Mouse (Mus musculus): ENCODE measurements around the gene Dcakd. TPM values are rescaled to one million over a fixed set of nuclear protein-coding genes. Genes with fewer than 3 reads are reported as not detected.

Dcakd gene
- polyA plus RNA-seq, 1 experiment from 2014 or later, result 36.8 TPM

GRCm38 (mm10) chr11:103043982-103044381 lies 15.8 kb upstream of the Dcakd start:
- no peak for DNase-seq (ENCODE audit: low spot score)
- Histone ChIP-seq H3K4me3 (ENCODE audit: low read depth, low read length) (no peak overlapping the region), H3K27me3 (ENCODE audit: control insufficient read depth, insufficient read depth, low read length) (no peaks in the 10 kb centered on the region), H3K9ac (ENCODE audit: low read length) (no peak overlapping the region), H3K4me1 (replicated peaks; ENCODE audit: control insufficient read depth, insufficient read depth) (no peaks in the 10 kb centered on the region), H3K27ac (replicated peaks) (no peak overlapping the region), H3K36me3 (ENCODE audit: control insufficient read depth, insufficient read depth, low read length) (peaks cover 17% of the 10 kb centered on the region), H3K4me2 (replicated peaks; ENCODE audit: low read depth) (no peak overlapping the region), H3K9me3 (ENCODE audit: control insufficient read depth, low read length) (no peaks in the 10 kb centered on the region)
- WGBS, result 89% methylated on average over 3 of the region's 3 CpGs
- ATAC-seq (ENCODE audit: low FRiP score, low TSS enrichment), result no peak
- TF ChIP-seq EP300 (optimal IDR thresholded peaks at IDR 0.05), result no peak

DNA sequence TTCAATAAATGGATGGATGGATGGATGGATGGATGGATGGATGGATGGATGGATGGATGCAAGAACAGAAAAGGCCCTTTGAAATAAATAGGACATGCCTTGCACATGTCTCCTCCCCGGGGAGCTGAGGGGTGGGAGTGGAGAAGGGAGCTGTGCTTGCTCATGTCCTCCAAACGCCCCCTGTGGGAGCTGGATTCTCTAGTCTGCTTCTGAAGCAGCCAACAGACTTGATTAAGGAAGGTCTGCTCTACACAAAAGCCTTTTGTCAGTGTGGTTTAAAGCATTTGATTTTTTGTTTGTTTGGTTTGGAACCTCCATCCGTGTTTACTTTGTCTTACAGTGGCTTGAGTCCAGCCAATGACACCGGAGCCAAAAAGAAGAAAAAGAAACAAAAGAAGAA lies 14.7 kb upstream of the Dcakd start:
- DNase-seq (ENCODE audit: low spot score), result no peak
- no peak for ATAC-seq (ENCODE audit: low FRiP score, low TSS enrichment)
- Histone ChIP-seq H3K9ac (ENCODE audit: low read length) (no peak overlapping the region), H3K27me3 (ENCODE audit: control insufficient read depth, insufficient read depth, low read length) (no peaks in the 10 kb centered on the region), H3K4me3 (ENCODE audit: low read depth, low read length) (no peak overlapping the region), H3K27ac (replicated peaks) (no peak overlapping the region), H3K4me1 (replicated peaks; ENCODE audit: control insufficient read depth, insufficient read depth) (no peaks in the 10 kb centered on the region), H3K36me3 (ENCODE audit: control insufficient read depth, insufficient read depth, low read length) (peaks cover 17% of the 10 kb centered on the region), H3K4me2 (replicated peaks; ENCODE audit: low read depth) (no peak overlapping the region), H3K9me3 (ENCODE audit: control insufficient read depth, low read length) (no peaks in the 10 kb centered on the region)
- 49% methylated on average over 4 of the region's 4 CpGs for whole genome bisulfite sequencing
- no peak for TF ChIP-seq EP300 (optimal IDR thresholded peaks at IDR 0.05)
- peak; percentile 16; the same call in 1 of the 2 replicates for TF ChIP-seq CTCF (IDR thresholded peaks at IDR 0.05; ENCODE audit: low read depth)

DNA sequence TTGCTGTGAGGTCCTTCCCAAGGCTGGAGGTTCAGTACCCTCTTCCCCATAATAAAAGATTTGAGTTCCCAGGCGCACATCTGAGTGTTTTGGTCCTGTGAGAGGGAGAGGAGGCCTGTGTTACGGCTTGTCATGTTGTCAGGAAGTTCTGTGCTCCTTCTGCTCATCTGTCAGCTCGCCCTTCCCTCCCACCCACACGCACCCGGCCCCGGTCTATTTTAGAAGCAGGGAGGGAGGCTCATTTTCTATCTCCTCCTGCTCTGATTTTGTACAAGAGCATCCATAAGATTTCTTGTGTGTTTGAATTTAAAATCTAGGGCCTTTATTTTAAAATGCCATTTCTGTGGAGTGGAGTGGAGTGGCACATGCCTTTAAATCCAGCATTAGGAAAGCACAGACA lies 9.9 kb upstream of the Dcakd start:
- no peak for TF ChIP-seq EP300 (optimal IDR thresholded peaks at IDR 0.05)
- no peaks in the 10 kb centered on the region for H3K27me3 ChIP-seq (ENCODE audit: control insufficient read depth, insufficient read depth, low read length)
- H3K4me1 ChIP-seq (replicated peaks; ENCODE audit: control insufficient read depth, insufficient read depth), result no peaks in the 10 kb centered on the region
- H3K27ac ChIP-seq (replicated peaks), result no peak overlapping the region
- 85% methylated on average over 6 of the region's 6 CpGs for WGBS
- ATAC-seq (ENCODE audit: low FRiP score, low TSS enrichment) (no peak), DNase-seq (ENCODE audit: low spot score) (no peak)
- H3K9me3 ChIP-seq (ENCODE audit: control insufficient read depth, low read length), result no peaks in the 10 kb centered on the region
- H3K4me2 ChIP-seq (replicated peaks; ENCODE audit: low read depth), result no peak overlapping the region
- no peak overlapping the region for H3K9ac ChIP-seq (ENCODE audit: low read length)
- no peak overlapping the region for H3K4me3 ChIP-seq (ENCODE audit: low read depth, low read length)
- H3K36me3 ChIP-seq (ENCODE audit: control insufficient read depth, insufficient read depth, low read length), result 0 out of 2 replicates have a peak, but pooled peaks cover 1% of the 10 kb centered on the region

GRCm38 (mm10) chr11:103036881-103037465 lies 8.8 kb upstream of the Dcakd start:
- H3K27ac ChIP-seq (replicated peaks), result no peak overlapping the region
- no peak for TF ChIP-seq EP300 (optimal IDR thresholded peaks at IDR 0.05)
- no peak for TF ChIP-seq CTCF (IDR thresholded peaks at IDR 0.05; ENCODE audit: low read depth)
- ATAC-seq (ENCODE audit: low FRiP score, low TSS enrichment), result no peak
- no peaks in the 10 kb centered on the region for H3K4me1 ChIP-seq (replicated peaks; ENCODE audit: control insufficient read depth, insufficient read depth)
- no peaks in the 10 kb centered on the region for H3K9me3 ChIP-seq (ENCODE audit: control insufficient read depth, low read length)
- H3K9ac ChIP-seq (ENCODE audit: low read length), result no peak overlapping the region
- H3K4me2 ChIP-seq (replicated peaks; ENCODE audit: low read depth), result no peak overlapping the region
- H3K4me3 ChIP-seq (ENCODE audit: low read depth, low read length), result no peak overlapping the region
- no peaks in the 10 kb centered on the region for H3K27me3 ChIP-seq (ENCODE audit: control insufficient read depth, insufficient read depth, low read length)
- no peaks in the 10 kb centered on the region for H3K36me3 ChIP-seq (ENCODE audit: control insufficient read depth, insufficient read depth, low read length)
- DNase-seq (ENCODE audit: low spot score), result no peak
- WGBS, result 78% methylated on average over 8 of the region's 8 CpGs

- 80% methylated on average over 6 of the region's 6 CpGs for WGBS
- no peak overlapping the region for H3K27ac ChIP-seq (replicated peaks)
- no peaks in the 10 kb centered on the region for H3K27me3 ChIP-seq (ENCODE audit: control insufficient read depth, insufficient read depth, low read length)
- ATAC-seq (ENCODE audit: low FRiP score, low TSS enrichment) (no peak), DNase-seq (ENCODE audit: low spot score) (no peak)
- TF ChIP-seq EP300 (optimal IDR thresholded peaks at IDR 0.05) (no peak), CTCF (IDR thresholded peaks at IDR 0.05; ENCODE audit: low read depth) (no peak)
- no peaks in the 10 kb centered on the region for H3K4me1 ChIP-seq (replicated peaks; ENCODE audit: control insufficient read depth, insufficient read depth)
- H3K4me3 ChIP-seq (ENCODE audit: low read depth, low read length), result no peak overlapping the region
- H3K9me3 ChIP-seq (ENCODE audit: control insufficient read depth, low read length), result no peaks in the 10 kb centered on the region
- no peaks in the 10 kb centered on the region for H3K36me3 ChIP-seq (ENCODE audit: control insufficient read depth, insufficient read depth, low read length)
- H3K9ac ChIP-seq (ENCODE audit: low read length), result no peak overlapping the region
- H3K4me2 ChIP-seq (replicated peaks; ENCODE audit: low read depth), result no peak overlapping the region
Measured at GRCm38 (mm10) chr11:103035007-103035406, 6.9 kb upstream of the Dcakd start.

GRCm38 (mm10) chr11:103033030-103033429 lies 4.9 kb upstream of the Dcakd start:
- DNase-seq (ENCODE audit: low spot score) (no peak), ATAC-seq (ENCODE audit: low FRiP score, low TSS enrichment) (no peak)
- H3K9me3 ChIP-seq (ENCODE audit: control insufficient read depth, low read length), result no peaks in the 10 kb centered on the region
- no peak overlapping the region for H3K4me2 ChIP-seq (replicated peaks; ENCODE audit: low read depth)
- peaks cover 3% of the 10 kb centered on the region; the same call in 1 of the 2 replicates for H3K4me1 ChIP-seq (replicated peaks; ENCODE audit: control insufficient read depth, insufficient read depth)
- no peak overlapping the region for H3K9ac ChIP-seq (ENCODE audit: low read length)
- WGBS, result 83% methylated on average over 3 of the region's 3 CpGs
- no peak overlapping the region for H3K4me3 ChIP-seq (ENCODE audit: low read depth, low read length)
- H3K27ac ChIP-seq (replicated peaks), result no peak overlapping the region
- no peaks in the 10 kb centered on the region for H3K36me3 ChIP-seq (ENCODE audit: control insufficient read depth, insufficient read depth, low read length)
- H3K27me3 ChIP-seq (ENCODE audit: control insufficient read depth, insufficient read depth, low read length), result no peaks in the 10 kb centered on the region
- TF ChIP-seq CTCF (IDR thresholded peaks at IDR 0.05; ENCODE audit: low read depth), result no peak
- TF ChIP-seq EP300 (optimal IDR thresholded peaks at IDR 0.05), result no peak

Measured in stomach, postnatal 0 days (tissue).